Mouse (Mus musculus): Measurements from ENCODE around the gene Washc3.
A peak's percentile ranks its signal among the peaks of the same experiment; 100 is the strongest.

Gene Washc3

DNA sequence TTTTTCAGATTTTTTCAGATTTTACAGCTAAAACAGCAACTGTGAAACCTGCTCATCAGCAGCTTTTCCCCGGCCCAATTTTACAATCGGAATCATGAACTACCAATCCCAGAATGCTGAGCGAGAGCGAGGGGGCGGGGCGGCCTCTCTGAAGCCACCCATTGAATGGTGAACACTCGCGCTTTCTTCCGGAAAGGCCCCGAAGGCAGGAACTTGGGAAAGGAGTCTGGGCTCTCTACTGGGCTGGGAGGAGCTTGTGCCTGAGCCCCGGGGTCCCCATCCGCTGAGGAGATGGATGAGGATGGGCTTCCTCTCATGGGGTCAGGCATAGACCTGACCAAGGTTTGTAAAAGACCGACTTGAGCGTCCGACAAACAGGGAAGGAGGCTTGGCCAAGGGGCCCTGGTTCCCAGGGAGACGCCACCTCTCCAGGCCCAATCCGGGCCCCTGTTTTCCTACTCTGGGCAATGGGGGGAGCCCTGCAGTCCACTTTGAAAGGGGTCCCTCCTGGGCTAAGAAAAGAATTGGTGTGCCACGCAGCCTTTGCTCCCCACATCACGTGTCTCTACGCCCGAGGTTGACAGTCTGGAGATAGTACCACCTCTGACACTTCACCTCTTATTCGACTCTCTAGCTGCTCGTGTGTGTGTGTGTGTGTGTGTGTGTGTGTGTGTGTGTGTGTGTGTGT, at the start of gene Washc3:
TSS of gene Washc3 (plus strand) at position 143 of the 688 bp plus-strand sequence.
- peak; percentile 26 for DNase-seq (ENCODE audit: extremely low read depth, low read depth, low spot score)

DNA sequence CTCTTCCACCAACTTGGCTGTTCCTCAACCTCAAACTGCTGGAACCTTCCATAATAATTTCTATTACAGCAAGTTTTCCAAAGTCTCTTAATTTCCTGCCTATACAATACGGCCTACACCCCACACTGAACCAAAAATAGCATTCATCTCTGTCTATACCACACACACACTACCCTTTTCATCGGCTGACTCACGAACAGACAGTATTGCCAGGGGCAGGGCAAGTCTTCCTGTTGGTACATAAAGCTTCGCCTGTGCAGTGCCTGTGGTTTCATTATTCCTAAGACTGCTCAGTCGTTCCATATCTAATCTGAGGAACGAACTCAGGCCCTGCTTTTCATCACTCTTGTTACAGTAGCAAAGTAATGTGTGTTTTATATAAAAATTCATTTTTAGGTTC, 49.2 kb upstream of the Washc3 start:
- DNase-seq (ENCODE audit: extremely low read depth, low read depth, low spot score) = no peak

DNA sequence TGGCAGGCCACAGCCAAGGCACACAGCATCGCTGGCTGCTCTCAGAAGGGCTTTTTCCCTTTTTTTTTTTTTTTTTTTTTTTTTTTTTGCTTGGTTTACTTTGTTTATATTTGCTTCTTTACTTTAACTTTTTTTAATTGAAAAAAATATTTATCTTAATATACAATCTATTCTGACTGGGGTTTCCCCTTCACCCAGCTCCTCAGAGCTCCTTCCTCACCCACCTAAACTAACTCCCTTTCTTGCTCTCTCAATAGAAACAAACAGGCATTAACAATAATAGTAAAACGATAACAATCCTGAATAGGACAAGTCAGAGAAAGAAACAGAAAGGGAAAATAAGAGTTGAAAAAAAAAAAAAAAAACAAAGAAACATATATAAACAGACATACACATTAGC, 38.8 kb upstream of the Washc3 start:
- DNase-seq (ENCODE audit: extremely low read depth, low read depth, low spot score) = no peak

DNA sequence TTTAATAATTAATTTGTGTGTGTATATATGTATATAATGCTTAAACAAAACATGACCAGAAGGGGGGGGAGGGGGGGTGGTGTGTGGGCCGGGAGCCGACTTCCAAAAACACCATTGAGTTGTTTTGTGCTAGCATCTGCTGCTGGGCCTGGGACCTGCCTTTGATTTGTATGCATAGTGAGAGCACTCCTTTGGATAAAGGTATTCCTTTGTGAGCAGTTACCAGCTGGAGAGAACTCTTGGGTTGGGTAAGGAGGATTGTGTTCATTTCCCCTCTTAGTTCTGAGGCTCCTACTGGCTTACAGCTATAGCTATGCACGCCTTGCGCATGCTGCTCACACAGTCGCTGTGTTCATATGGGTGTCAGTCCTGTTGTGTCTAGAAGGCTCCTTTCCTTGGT, 38.2 kb upstream of the Washc3 start:
- no peak for DNase-seq (ENCODE audit: extremely low read depth, low read depth, low spot score)

DNA sequence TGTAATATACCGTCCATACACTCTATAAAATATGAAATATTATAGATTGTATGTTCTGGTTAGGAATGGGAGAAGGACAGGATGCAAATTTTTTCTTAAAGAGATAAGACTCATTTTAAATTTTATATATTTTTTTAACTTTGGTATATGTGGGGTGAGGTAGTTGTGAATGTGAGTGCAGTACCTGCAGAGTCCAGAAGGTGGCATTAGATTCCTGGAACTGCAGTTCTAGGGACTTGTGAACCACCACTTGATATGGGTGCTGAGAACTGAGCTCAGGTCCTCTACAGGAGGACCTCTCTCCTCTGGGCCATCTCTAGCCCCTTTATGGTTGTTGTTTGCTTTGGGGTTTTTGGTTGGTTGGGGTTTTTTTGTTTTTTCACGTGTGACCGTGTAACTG, 34.7 kb upstream of the Washc3 start:
- DNase-seq (ENCODE audit: extremely low read depth, low read depth, low spot score) = no peak

DNA sequence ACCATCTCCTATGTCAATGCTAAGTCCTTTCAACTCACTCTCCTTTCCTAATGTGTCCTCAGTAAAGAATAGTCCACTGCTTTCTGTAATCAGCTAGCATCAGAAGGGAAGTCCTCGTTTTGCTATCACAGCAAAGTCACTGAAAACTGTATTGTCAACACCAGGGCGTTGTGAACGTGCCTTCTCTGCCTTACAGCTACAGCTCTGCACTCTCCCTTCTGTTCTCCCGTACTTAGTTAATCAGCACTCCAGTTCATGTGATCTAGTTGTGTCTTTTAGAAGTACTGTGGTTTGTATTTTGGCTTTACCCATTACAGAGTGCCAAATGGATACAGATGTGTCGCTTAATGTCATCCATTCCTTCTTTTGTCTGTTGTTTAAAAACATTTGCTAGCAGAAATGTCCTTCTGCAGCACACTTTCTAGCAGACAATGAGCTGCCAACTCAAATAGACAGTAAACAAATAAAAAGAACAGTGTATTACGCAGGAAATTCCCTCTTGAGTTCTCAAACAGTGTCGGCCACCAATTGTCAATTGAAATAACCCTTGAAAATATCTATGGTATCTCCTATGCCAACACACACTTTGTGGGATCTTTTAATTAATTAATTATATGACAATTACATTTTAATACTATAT, 33.3 kb upstream of the Washc3 start:
- DNase-seq (ENCODE audit: extremely low read depth, low read depth, low spot score) = no peak

DNA sequence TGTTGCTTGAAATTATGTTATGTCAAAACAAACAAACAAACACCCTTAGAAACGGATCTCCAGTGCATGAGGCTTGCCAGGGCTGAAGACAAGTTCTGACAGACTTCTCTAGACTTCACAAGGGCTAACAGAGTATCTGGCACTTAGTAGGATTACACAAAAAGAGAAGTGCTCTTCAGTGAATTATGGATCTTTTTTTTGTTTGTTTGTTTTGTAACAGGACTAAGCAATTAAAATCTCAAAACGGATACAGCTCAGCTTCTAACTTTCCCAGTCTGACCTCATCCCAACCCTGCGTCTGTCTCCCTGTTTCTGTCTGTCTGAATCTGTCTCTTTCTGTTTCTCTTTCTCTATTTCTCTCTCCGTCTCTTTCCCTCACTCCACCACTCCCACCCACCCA, 352 bp upstream of the Washc3 start:
- DNase-seq (ENCODE audit: extremely low read depth, low read depth, low spot score) = no peak

DNA sequence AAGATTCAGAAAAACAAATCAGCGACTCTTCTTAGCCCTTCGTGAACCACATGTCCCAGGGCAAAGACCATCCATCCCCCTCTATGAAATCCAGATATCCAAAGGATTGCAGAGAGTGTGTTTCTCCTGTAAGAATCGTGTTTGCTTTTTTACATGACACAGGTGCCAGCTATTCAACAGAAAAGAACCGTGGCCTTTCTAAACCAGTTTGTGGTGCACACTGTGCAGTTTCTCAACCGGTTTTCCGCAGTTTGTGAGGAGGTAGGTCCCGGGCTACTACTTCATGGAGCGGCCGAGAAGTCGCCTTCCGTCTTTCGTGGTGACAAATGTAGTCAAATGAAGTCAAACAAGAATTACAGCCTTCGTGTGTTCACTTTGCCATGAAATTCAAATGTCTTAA, 757 bp downstream of the Washc3 start:
- no peak for DNase-seq (ENCODE audit: extremely low read depth, low read depth, low spot score)

DNA sequence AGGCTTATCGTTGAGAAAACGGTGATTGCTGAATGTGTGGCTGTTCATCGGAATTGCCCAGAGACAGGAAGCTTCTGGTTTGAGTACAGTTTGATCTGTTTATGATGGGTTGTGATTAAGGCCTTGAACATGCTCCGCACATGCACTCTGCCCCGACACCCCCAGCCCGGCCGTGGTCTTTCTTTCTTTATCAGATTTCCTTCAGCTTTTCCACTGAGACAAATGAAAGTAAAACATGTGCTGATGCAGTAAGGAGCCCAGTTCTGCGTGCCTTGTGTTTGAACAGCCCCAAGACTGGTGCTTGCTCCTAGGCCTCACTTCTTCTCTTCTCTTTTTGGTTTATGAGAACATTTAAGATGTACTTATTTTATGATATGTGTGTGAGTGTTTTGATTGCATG, 1.7 kb downstream of the Washc3 start:
- DNase-seq (ENCODE audit: extremely low read depth, low read depth, low spot score) = no peak

DNA sequence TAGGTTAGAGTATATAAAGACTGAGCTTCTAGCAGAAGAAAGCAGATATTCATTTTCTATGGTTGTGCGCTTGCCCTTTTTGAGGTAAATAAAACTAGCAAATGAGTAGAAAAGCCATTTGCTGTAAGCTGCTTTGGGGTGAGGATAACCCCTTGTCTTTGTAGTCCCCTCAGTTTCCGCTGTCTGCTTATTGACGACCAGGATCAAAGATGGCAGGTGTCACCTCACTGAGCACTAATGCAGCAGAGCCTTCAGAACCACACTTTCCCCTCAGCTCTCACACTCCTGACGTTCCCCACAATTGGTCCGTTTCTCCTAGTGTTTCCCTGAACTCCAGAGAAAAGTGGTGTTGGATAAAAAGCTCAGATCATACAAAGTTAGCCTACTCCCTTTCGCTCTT, 2.3 kb downstream of the Washc3 start:
- no peak for DNase-seq (ENCODE audit: extremely low read depth, low read depth, low spot score)

DNA sequence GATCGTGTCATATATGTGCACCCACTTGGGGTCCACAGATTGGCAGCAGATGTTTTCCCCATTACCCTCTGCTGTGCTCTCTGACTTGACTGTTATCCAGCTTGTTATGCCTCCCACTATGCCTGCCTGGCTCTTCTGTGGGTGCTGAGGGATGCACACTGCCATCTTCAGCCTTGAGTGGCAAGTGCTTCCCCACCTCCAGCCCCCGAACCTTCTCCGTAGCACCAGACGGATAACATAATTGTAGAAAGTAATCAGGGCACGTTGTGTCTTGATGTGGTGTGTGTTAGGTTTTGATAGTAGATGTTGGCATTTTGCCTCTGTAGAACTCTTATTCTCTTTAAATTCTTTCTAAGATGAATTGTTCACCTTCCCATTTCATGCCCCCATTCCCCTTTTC, 11.8 kb downstream of the Washc3 start:
- DNase-seq (ENCODE audit: extremely low read depth, low read depth, low spot score) = no peak

DNA sequence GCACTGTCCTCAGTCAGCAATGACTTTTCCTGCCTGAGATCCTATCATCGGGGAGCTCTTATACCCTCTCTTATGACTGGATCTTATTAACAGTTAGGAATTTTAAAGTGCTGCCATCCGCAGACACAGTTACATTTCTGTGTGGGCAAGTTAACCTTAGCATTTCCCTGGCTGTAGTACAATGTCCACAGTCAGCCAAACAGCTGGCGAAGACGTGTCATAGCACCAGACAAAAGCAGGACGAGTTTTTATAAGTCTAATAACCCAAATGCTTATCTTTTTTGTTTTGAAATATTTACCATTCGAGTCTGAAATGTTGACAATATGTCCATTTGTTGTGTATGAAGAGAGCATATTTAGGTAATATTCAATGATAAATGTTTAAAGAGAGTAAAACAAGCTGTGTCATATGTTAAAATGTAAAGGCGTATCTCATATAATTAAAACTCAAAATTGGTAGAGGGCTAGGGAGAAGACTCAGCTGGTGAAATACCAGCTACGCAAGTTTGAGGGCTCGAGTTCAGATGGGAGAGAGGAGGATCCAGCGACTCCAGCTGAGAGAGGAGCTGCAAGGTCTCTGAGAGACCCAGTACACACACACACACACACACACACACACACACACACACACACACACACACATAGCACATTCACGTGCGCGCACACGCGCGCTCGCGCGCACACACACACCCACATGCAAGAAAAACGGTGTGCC, 14.1 kb downstream of the Washc3 start:
- DNase-seq (ENCODE audit: extremely low read depth, low read depth, low spot score) = no peak

DNA sequence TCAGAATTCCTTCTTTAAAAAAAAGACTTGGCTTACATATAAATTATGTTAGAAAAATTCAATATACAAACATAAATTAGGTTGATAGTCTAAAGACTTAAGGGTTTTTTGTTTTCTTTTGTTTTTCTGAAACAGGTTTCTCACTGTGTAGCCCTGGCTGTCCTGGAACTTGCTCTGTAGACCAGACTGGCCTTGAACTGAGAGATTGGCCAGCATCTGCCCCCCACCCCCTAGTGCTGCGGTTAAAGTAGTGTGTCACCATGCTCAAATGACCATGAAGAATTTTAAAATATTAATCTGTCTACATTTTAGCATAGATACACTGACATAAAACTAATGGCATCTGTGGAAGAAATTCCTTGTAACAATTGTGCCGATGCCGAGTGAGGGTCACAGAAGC, 17.3 kb downstream of the Washc3 start:
- DNase-seq (ENCODE audit: extremely low read depth, low read depth, low spot score) = no peak

DNA sequence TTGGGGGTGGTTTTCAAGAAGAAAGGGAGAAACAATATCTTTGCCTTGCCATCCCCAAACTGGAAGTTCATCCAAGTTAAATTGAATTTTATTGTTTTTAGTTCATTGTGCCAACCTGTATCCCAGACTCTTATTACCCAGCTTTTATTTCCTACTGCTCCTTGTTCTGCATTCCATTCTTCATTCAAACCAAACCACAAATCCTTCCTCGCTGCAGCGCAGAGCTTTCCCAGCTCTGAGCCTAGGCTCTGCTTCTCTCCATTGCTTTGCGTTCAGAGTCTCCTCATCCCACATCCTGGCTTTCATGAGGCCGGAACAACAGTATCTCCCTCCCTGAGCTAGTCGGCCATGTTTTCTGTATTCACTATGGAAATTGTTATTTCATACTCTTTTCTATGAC, 20.8 kb downstream of the Washc3 start:
- DNase-seq (ENCODE audit: extremely low read depth, low read depth, low spot score) = no peak

DNA sequence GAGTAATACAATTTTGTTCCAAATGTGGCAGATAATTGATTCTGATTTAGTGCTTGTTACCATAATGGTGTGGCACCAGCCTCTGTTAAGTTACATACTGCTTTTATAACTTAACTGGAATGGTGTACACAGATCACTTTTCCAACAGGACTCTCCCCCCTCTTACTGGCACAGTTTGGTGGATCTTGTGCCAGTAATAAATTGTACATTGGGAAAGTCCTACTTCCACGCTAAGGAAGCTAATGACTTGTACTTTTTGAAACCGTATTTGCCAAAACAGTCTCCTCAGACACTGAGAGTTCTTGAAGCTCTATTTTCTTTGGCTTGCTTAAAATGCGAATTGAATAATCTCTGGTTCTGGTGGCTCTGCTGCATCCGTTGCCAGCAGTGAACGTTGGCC, 24.5 kb downstream of the Washc3 start:
- peak; percentile 43 for DNase-seq (ENCODE audit: extremely low read depth, low read depth, low spot score)

DNA sequence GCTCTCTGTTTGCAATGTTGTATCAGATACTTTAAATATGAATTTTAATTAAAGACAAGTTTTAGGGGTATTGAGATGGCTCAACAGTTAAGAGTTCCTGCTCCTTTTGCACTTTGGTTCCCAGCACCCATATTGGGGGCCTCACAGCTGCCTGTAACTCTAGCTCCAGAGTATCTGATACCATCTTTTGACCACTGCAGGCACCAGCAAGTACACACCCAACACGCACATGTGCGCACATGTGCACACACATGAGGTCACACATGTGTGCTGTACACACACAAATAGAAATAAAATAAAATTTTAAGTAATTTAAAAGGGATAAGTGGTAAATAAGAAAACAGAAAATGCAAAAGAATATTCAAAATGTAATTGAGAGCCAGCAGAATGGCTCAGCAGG, 27.1 kb downstream of the Washc3 start:
- DNase-seq (ENCODE audit: extremely low read depth, low read depth, low spot score) = no peak

DNA sequence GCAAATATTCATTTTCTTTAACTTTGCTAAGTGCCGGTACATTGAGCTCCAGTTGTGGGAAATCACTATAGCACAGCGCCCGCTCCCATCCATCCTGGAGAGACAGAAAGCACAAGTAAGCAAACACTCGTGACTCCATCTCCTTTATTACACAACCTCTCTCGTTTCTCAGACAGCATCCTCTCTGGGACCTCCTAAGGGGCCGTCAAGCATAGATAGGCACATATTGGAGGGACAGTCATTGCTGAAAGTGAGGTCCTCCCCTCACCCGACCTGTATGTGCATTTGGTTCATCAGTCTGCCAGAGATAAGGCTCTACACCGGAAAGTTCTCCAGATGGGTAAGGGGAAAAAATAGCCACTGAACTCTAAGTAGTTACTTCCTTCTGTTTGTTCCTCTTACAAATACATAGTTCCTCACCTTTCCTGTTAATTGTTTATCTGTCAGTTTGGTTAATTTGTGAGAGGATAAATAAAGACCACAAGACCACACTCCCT, 27.7 kb downstream of the Washc3 start:
- no peak for DNase-seq (ENCODE audit: extremely low read depth, low read depth, low spot score)

DNA sequence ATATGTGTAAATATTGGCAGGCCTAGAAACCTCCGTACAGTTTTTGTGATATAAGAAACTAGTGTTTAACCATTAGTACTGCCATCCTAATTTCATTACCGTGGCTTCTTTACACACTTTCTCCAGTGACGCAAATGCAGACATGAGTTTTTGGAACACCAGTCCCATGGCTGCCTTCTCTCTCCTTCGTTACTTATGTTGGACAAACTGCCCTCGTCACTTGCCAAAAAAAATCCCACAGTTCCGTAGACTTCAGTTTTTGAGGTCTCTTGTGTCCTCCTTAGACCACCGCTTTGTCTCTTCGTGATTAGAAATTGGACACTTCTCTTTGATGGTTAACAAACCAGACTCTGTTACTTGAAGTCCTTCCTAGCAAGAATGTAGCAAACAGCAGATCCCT, 30.8 kb downstream of the Washc3 start:
- DNase-seq (ENCODE audit: extremely low read depth, low read depth, low spot score) = no peak

DNA sequence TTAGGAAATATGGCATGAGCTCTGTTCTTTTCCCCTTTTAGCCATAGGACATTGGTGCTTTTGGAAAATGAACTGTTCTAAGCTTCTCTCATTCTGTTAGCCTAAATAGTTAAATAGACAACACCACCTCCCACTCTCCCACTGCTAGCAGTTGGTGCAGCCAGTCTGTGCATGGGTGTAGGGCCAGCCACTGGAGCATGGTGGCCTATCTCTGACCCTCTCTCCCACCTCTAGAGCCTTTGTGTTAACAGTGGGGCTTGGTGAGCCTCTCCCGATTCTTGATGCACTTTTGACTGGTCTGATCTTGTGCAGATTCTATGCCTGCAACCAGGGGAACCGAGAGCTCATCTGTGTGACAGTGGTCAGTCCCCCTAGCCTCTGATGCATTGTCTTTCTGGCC, 31.9 kb downstream of the Washc3 start:
- no peak for DNase-seq (ENCODE audit: extremely low read depth, low read depth, low spot score)

DNA sequence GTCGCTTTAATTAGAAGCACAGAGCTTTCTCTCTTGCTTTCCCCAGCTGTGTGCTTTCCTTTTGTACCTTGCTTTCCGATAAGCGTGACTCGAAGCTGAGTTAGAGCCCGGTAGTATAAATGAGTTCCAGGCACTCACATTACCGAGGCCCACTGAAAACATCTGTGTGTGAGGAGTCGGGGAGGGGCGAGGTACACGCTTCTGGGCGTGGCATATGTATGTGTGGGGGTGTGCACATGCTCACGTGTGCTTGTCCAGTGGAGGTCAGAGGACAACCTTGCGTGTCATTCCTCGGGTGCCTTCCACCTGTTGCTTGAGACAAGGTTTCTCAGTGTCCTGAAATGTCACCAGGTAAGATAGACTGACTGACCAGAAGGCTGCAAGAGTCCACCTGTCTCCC, 43.8 kb downstream of the Washc3 start:
- no peak for DNase-seq (ENCODE audit: extremely low read depth, low read depth, low spot score)

DNA sequence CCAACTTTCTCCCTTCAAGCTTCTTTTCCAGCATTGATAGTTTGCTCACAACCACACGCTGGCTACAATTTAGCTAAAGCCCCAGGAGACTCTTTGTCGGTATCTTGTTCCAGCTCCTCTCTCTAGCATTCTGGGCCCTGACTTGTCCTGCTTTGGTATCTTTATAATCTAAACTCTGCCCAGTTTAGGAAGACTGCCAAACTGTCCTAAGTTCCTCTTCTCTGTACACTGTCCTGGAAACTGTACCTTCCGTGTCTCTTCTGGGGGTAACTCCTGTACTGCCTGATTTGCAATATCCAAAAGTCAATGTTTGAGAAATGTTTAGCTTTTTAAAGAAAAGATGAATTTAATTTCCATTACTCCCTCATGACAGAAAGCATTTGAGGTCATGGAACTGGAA, 49.4 kb downstream of the Washc3 start:
- DNase-seq (ENCODE audit: extremely low read depth, low read depth, low spot score) = peak; percentile 4

Data from fat pad, adult 2 months (tissue).